Mouse (Mus musculus): ENCODE measurements around the gene Phlpp2.

Gene Phlpp2

DNA sequence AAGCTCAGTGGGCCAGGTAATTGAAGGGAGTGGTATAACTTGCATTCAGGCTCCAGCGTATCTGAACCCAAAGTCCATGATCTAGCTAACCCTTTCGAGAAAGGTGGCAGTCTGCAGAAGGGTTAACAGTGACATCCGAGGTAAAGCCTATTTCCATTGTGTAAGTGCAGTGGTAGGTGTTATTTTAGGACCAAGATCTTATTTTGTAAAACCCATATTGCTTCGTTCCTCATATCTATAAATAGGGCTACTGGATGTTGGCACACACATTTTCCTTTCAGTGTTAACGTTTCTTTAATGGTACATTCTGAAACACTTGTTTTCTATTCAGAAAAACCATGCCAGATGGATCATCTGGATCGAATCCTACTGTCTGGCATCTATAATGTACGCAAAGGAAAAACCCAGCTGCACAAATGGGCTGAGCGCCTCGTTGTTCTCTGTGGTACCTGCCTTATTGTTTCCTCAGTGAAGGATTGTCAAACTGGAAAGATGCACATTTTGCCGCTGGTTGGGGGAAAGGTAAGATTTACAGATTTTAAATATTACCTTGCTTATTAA is 35.6 kb downstream of the Phlpp2 start:
- no peak for DNase-seq

GRCm38 (mm10) chr8:109904928-109905668 is 36.8 kb downstream of the Phlpp2 start:
- no peak for DNase-seq

DNA sequence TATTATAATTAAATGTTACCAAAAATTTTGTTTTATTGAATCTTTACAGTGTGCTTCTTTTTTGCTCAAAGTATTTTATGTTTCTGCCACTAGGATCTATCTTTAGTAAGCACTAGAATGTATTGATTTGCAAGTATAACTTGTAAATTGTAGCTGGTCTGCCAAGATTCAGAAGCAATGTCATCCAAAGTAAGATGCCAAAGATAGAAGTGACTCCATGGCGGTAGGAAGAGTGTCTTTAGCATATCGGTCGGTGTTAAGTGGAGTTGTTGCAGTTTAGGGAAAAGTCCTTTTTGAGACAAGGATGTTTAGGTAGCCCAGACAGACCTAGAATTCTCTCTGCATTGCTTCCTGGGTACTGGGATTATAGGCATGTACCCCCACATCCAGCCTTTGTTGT is 38.6 kb downstream of the Phlpp2 start:
- no peak for DNase-seq

GRCm38 (mm10) chr8:109907376-109907775 is 39.0 kb downstream of the Phlpp2 start:
- DNase-seq, result no peak

DNA sequence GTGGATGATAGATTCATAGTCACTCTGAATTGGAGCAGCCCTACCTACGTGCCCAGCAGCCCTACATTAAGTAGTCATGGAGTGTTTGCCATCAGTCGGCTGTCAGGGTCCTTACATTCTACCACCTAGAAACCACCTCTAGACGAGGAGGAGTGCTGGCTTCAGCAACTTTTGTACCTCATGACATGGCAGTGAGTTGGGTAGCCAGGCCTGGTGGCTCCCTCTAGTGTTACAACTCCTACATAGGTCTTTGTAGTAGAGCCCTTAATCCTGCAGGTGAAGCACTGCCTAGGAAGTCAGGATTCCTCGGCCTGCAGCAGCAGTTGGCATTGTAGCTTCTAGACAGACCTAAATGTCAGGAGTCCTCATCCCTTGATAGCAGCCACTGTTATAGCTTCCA is 48.9 kb downstream of the Phlpp2 start:
- peak; percentile 50 to 61 for DNase-seq

DNA sequence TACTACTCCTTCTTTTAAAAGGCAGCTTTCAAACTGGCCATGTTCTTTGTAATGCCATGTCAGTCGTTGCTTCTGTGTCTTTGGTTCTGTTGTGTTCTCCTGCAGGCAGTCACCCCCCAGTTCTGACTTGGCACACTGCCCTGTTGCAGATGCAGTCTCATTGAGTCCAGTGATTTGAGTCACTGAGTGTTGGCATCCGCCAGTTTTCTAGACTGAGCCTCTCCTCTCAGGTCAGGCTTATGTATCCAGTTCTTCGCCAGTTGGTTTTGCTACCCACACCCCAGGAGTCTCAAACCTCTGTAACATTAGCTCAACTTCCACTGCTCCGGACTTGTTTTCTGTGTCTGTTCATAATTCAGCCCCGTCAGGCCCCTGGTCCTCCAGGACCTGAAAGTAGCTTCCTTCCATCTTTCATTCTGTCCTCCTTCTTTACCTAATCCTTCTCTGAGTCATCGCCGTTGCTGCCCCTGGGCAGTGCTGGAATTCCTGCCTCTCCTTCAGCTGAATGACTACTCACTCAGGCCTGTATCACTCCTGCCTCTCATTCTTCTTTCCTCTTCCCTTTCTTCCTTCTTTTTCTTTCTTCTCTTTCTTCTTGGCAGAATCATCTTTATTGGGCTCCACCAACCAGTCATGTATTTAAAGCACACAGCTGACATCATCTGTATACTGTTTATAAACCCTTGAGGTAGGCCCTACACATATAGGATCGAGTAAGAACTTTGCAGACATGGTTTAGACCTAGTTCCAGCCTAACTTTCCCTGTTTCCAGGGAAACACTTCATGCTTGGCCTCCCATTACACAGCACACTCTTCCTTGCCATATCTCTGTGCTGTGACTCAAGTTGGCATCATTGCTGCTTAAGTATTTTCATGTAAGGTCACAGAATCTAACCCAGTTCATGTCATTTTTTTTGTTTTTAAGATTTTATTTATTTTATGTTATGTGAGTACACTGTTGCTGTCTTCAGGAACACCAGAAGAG is 52.4 kb downstream of the Phlpp2 start:
- DNase-seq, result no peak

- no peak for DNase-seq
Observed at GRCm38 (mm10) chr8:109941606-109942360, 73.4 kb downstream of the Phlpp2 start.

GRCm38 (mm10) chr8:109945153-109945632 is 76.9 kb downstream of the Phlpp2 start:
- DNase-seq, result no peak

- DNase-seq, result no peak
Observed at GRCm38 (mm10) chr8:109945694-109946093, 77.4 kb downstream of the Phlpp2 start.

DNA sequence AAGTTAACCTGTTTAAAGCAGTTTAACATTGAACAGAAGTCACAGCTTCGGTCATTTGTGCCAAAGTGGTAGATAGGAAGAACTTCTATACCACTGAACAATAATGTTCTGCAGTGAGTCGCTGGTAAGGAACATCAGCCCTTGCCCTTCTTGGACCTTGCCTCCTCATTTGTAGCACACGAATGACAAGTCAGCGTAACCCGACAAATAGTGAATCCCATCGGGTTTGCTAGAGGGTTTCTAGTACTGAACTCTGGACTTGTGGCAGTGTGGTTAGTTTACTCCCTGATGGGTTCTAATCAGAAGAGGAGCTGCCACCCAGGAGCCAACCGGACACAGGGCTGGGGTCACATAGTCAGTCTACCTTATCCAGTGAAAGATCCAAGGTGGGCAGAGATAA is 77.9 kb downstream of the Phlpp2 start:
- DNase-seq, result no peak

DNA sequence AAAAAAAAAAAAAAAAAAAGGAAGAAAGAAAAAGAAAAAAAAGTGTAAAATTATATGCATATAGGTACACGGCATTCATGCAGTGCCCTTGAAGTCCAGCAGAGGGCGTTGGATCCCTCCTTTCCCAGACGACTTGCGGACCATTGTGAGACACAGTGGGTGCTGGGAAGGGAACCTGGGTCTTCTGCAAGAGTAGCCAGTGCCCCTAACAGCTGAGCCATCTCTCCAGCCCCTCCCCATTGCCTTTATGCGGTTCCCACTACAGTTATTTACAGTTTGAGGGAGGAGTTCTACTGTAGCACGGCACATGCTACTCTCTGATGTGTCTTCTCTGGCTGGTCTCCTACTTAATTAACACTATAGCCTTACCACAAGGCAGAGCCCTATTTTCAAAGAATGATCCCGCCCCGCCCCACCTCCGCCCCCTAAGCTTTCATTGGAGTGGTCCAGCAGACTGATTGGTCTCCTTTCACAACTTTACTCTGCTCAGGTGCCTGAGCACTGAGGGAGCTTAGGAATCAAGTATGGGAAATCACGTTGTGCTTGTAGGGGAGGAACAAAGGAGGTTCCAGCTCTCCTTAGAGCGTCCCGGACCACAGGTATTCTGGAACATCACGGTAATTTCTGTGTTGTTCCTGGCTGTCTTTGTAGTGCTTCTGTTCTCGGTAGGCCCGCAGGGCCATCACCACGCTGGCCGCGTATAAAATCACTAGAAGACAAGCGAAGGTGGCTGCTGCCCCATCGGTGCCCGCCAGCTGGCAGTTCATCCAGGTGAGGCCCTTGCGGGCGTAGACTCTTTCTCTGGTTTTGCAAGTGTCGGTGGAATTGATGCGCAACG is 79.3 kb downstream of the Phlpp2 start:
- DNase-seq, result peak; percentile 35 to 39

GRCm38 (mm10) chr8:109948285-109948564 is 79.9 kb downstream of the Phlpp2 start:
- DNase-seq, result no peak

DNA sequence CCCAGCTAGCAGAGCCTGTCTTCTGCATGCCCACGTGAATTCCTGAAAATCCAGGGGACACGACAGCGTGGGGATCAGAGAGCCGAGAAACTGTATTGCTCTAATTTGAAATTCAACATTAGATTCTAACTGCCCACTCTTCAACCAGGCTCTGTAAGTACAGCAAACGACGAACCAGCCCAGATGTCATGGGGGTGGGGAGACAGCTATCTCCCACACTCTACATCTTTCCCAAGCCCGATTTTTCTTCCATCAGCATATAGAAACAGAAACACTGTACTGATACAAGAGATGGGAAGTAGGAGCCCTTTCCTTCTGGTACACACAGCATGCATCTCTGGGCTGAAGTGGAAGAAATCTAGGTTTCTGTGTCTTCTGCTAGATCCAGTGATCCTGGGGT is 83.8 kb downstream of the Phlpp2 start:
- no peak for DNase-seq

DNA sequence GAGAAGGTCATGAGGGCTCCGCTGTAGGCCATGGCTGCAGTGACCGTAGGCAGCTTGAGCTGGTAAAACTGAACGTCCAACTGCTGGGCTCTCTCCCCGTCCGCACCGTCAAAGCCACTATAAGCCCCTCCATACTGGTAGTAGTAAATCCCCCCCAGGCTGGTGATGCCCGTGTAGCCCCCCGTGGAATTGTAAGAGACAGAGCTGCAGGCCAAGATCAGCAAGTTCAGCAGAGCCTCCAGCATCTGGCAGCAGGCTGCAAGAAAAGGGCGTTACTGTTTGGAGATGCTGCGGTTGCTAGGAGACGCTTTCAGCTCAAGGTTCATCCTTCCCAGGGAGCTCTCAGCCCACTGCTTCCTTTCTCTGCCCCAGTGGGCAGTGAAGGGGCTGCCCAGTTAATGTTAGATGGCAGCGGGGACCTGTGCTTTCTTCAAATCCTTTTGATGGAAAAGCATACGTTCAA is 86.2 kb downstream of the Phlpp2 start:
- no peak for DNase-seq

DNA sequence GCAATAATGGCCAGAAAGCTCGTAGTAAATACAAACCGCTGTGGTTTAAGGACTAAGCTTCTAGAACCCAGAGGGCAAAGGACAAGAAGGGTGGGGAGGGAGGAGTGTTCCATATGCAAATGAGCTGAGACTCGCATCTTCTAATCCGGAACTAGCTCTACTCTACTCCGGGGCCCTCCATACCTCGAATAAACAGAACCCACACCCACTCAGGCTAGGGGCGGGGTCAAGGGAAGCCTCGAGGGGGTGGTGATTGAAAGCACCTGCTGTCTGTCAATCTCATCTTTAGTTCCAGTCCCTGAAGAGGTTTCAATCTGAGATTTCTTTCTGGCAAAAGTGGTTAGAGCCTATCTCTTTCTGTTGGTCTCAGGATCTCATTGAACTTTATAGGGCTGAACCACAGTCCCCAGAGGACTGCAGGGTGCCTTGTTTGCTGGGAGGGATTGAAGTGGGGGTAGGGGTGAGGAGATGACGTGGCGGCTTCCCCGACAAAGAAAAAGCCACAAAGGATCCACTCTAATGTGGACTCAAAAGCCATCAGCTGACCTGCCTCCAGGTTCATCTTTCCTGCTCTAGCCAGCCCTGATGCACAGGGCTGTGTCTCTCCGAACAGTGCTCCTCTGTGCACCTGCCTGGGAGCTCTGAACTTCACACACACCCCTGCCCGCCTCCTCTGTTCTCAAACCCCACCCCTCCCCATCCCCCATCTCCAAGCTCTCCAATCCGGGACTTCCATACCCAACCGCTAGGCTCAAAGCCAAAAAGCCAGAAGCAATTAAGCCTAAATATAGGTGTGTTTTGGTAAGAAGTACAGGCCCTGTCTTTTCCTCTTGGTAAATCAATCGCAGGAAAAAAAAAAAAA is 89.1 kb downstream of the Phlpp2 start:
- DNase-seq, result peak; percentile 38 to 64

- peak; percentile 48 to 68 for DNase-seq
Observed at GRCm38 (mm10) chr8:109958036-109958655, 89.8 kb downstream of the Phlpp2 start.

GRCm38 (mm10) chr8:109959112-109959511 is 90.8 kb downstream of the Phlpp2 start:
- DNase-seq, result no peak

GRCm38 (mm10) chr8:109961693-109962367 is 93.5 kb downstream of the Phlpp2 start, which contains the start of gene Marveld3:
Gene Marveld3 (minus strand): TSS chr8:109962203.
- DNase-seq, result peak; percentile 84 to 88

DNA sequence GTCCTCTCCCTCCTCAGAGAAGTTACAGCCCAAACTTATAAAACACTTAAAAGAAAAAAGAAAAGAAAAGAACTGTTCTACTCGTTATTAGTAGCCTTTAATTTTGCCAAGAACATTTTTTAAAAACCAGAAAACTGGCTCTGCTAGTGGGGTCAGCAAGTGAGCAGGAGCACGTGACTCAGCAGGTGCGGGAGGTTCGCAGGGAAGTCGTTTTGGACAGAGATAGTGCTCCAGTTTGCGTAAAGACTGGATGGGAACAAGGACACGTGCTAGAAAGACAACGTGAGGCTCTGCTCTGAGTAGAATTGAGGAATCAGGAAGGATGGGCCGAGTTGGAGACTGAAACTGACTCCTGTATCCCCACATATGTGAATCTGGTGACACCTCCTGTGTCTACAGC is 94.6 kb downstream of the Phlpp2 start:
- no peak for DNase-seq

DNA sequence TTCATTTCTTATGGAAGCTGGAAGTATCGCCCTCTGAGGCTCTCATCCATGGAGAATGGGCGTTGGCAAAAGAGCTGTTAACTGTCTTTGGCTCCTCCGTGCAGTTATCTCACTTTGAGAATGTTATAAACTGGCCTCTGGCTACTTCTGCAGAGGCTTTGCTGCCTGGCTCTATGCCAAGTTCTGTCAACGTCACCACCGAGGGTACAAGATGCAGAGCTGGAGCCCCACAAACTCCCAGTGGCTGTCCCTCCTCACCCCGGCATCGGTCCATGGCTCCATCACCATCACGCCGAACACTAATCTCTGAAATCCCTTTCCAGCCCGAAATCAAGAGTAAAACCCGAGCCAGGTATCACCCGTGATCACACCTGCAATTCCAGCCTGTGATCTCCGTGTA is 95.1 kb downstream of the Phlpp2 start:
- no peak for DNase-seq

All from lung, adult 18-20 months (tissue).